Mouse (Mus musculus): Measurements from ENCODE around the gene B3gnt7. TPM values are rescaled to one million over a fixed set of nuclear protein-coding genes. Genes with fewer than 3 reads are reported as not detected.

The B3gnt7 gene
- polyA plus RNA-seq, 1 experiment, result not detected

DNA sequence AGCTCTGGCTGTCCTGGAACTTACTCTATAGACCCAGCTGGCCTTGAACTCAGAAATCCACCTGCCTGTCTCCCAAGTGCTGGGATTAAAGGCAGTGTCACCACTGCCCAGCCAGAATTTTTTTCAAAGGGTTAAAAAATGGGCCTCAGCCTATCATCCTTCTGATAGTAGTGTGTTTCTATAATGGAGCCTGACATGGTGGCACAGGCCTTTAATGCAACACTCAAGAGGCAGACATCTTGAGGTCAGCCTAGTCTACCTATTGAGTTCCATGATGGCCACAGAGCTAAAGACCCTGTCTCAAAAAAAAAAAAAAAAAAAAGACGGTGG, 45.0 kb downstream of the B3gnt7 start:
- H3K4me3 ChIP-seq (ENCODE audit: insufficient read depth, low read depth, low read length), result no peak overlapping the region

GRCm38 (mm10) chr1:86348083-86348482, 45.5 kb downstream of the B3gnt7 start:
- no peak overlapping the region for H3K4me3 ChIP-seq (ENCODE audit: insufficient read depth, low read depth, low read length)
- H3K27ac ChIP-seq (replicated peaks; ENCODE audit: low read depth, low read length), result no peak overlapping the region
- no peaks in the 10 kb centered on the region for H3K4me1 ChIP-seq (ENCODE audit: control insufficient read depth, insufficient read depth, insufficient read length, low read length)

More for the DNA sequence above, 45.0 kb downstream of the B3gnt7 start:
- H3K4me1 ChIP-seq (ENCODE audit: control insufficient read depth, insufficient read depth, insufficient read length, low read length), result no peaks in the 10 kb centered on the region
- no peak overlapping the region for H3K27ac ChIP-seq (replicated peaks; ENCODE audit: low read depth, low read length)

GRCm38 (mm10) chr1:86348801-86349200, 46.2 kb downstream of the B3gnt7 start:
- no peaks in the 10 kb centered on the region for H3K4me1 ChIP-seq (ENCODE audit: control insufficient read depth, insufficient read depth, insufficient read length, low read length)
- H3K4me3 ChIP-seq (ENCODE audit: insufficient read depth, low read depth, low read length), result no peak overlapping the region
- no peak overlapping the region for H3K27ac ChIP-seq (replicated peaks; ENCODE audit: low read depth, low read length)

GRCm38 (mm10) chr1:86349201-86349600, 46.6 kb downstream of the B3gnt7 start:
- H3K4me3 ChIP-seq (ENCODE audit: insufficient read depth, low read depth, low read length), result no peak overlapping the region
- no peaks in the 10 kb centered on the region for H3K4me1 ChIP-seq (ENCODE audit: control insufficient read depth, insufficient read depth, insufficient read length, low read length)
- no peak overlapping the region for H3K27ac ChIP-seq (replicated peaks; ENCODE audit: low read depth, low read length)

DNA sequence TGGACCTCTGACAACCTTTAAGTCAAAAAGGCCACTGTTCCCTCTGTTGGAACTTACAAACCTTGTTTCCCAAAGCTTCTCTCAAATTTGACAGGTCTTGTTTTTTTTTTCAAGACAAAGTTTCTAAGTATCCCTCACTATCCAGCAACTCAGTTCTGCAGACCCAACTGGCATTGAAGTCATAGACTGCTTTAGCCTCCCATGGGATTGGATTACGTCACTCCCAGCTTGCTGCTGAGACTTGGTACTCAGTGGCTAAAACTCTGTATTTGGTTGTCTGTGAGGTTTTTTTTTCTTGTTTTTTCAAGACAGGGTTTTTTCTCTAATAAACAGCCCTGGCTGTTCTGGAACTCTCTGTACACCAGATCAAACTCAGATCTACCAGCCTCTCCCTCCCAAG, 47.1 kb downstream of the B3gnt7 start:
- no peak overlapping the region for H3K4me3 ChIP-seq (ENCODE audit: insufficient read depth, low read depth, low read length)
- H3K4me1 ChIP-seq (ENCODE audit: control insufficient read depth, insufficient read depth, insufficient read length, low read length), result no peaks in the 10 kb centered on the region
- H3K27ac ChIP-seq (replicated peaks; ENCODE audit: low read depth, low read length), result no peak overlapping the region

DNA sequence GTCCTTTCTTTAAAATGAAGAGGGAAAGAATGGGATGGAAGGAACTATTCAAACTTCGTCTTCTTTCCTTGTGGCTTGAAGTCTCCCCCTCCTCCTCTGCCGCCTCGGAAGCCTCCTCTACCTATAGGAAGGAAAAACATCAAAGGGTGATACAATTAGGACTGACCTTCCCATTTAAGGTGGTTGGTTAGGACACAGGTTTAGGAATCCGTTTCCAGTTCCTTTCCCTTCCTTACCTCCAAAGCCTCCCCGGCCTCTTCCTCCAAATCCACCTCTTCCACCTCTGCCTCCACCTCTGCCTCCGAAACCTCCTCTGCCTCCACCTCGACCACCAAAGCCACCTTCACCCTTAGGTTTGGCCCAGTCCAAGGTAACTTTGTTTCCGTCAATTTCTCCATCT, 47.9 kb downstream of the B3gnt7 start:
- Histone ChIP-seq H3K4me1 (ENCODE audit: control insufficient read depth, insufficient read depth, insufficient read length, low read length) (no peaks in the 10 kb centered on the region), H3K27ac (replicated peaks; ENCODE audit: low read depth, low read length) (no peak overlapping the region), H3K4me3 (ENCODE audit: insufficient read depth, low read depth, low read length) (no peak overlapping the region)

DNA sequence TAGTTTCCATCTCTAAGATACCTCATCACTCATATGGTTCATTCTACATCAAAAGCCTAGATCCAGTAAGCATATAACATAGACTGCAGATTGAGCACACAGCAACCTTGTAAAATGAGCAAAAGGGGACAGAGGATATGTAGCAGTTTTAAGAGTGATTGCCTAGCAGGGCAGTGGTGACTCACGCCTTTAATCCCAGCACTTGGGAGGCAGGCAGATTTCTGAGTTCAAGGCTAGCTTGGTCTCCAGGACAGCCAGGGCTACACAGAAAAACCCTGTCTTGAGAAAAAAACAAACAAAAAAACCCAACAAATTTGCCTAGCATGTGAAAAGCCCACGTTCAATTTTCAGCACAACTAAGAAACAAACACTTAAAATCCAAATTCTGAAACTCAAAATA, 51.6 kb downstream of the B3gnt7 start:
- peaks cover 2% of the 10 kb centered on the region; the same call in 1 of the 2 replicates for H3K4me1 ChIP-seq (ENCODE audit: control insufficient read depth, insufficient read depth, insufficient read length, low read length)
- H3K27ac ChIP-seq (replicated peaks; ENCODE audit: low read depth, low read length), result no peak overlapping the region
- H3K4me3 ChIP-seq (ENCODE audit: insufficient read depth, low read depth, low read length), result no peak overlapping the region

Other genes starting within 250 kb of the B3gnt7 start
- 76.2 and 91.1 TPM in 2 replicates for gene Psmd1, start 238.4 kb upstream of the B3gnt7 start, polyA plus RNA-seq (2012; ENCODE audit: insufficient read depth, insufficient read length, missing spikeins)
- not detected in 2 replicates for gene Htr2b, start 190.9 kb upstream of the B3gnt7 start, polyA plus RNA-seq (2012; ENCODE audit: insufficient read depth, insufficient read length, missing spikeins)
- 3.1 TPM in 1 of 2 replicates, not detected in the other for gene Gm21972, start 169.2 kb upstream of the B3gnt7 start, polyA plus RNA-seq (2012; ENCODE audit: insufficient read depth, insufficient read length, missing spikeins)
- 2.2 and 4.4 TPM in 2 replicates for gene Armc9, start 148.1 kb upstream of the B3gnt7 start, polyA plus RNA-seq (2012; ENCODE audit: insufficient read depth, insufficient read length, missing spikeins)
- gene Ncl, start 56.6 kb downstream of the B3gnt7 start, polyA plus RNA-seq (2012; ENCODE audit: insufficient read depth, insufficient read length, missing spikeins), result 88.2 and 112 TPM in 2 replicates
- gene Nmur1, start 123.4 kb downstream of the B3gnt7 start, polyA plus RNA-seq (2012; ENCODE audit: insufficient read depth, insufficient read length, missing spikeins), result not detected in 2 replicates
- gene Tex44, start 123.5 kb downstream of the B3gnt7 start, polyA plus RNA-seq (2012; ENCODE audit: insufficient read depth, insufficient read length, missing spikeins), result not detected in 2 replicates
- gene Ptma, start 223.9 kb downstream of the B3gnt7 start, polyA plus RNA-seq (2012; ENCODE audit: insufficient read depth, insufficient read length, missing spikeins), result 280 and 322 TPM in 2 replicates

Data from brown adipose tissue, adult 24 weeks (tissue).